Mouse (Mus musculus) heart, embryonic 13.5 days (tissue): ENCODE results near the gene Zfp654. TPM values are rescaled to one million over a fixed set of nuclear protein-coding genes. Genes with fewer than 3 reads are reported as not detected.

Experiments
- ATAC-seq: fragments of 200-750 bp; cut with Nextera tagmentation; 2 replicates; pipeline ENCODE4 v1.8.0; 2017; ENCODE audit warnings: moderate TSS enrichment; ENCODE audit not compliant: insufficient number of reproducible peaks, low FRiP score, low TSS enrichment; ENCODE audit errors: extremely low read depth
- H3K27ac ChIP-seq: fragments of 300-500 bp; sonication (generic); replicated peaks from 2 replicates; pipeline ENCODE4 v1.5.1; 2015; ENCODE audit warnings: moderate library complexity, mild to moderate bottlenecking, inconsistent platforms
- H3K27me3 ChIP-seq: fragments of 300-500 bp; sonication (generic); replicated peaks from 2 replicates; pipeline ENCODE4 v1.6.1; 2015; ENCODE audit warnings: mild to moderate bottlenecking, inconsistent platforms
- H3K36me3 ChIP-seq: fragments of 300-500 bp; sonication (generic); 2 replicates; pipeline ENCODE4 v1.6.1; 2015; ENCODE audit warnings: mild to moderate bottlenecking, inconsistent platforms
- H3K4me1 ChIP-seq: fragments of 300-500 bp; sonication (generic); 2 replicates; pipeline ENCODE4 v1.6.1; 2015; ENCODE audit warnings: inconsistent platforms
- H3K4me2 ChIP-seq: fragments of 300-500 bp; sonication (generic); 2 replicates; pipeline ENCODE4 v1.6.1; 2015; ENCODE audit warnings: inconsistent platforms, mild to moderate bottlenecking, moderate library complexity
- H3K4me3 ChIP-seq: fragments of 300-500 bp; sonication (generic); 2 replicates; pipeline ENCODE4 v1.5.1; 2015; ENCODE audit warnings: moderate library complexity, mild to moderate bottlenecking, inconsistent platforms
- H3K9ac ChIP-seq: fragments of 300-500 bp; sonication (generic); 2 replicates; pipeline ENCODE4 v1.6.1; 2015; ENCODE audit warnings: inconsistent platforms, mild to moderate bottlenecking, moderate library complexity
- H3K9me3 ChIP-seq: fragments of 300-500 bp; sonication (generic); 2 replicates; pipeline ENCODE4 v1.6.1; 2016; ENCODE audit warnings: inconsistent platforms
- WGBS: fragments of 180-500 bp; shearing (Covaris S2); methylation state at CpG from one replicate; pipeline ENCODE4 v1.1.7; 2015; ENCODE audit warnings: mixed read lengths; 5-methylcytosine and 5-hydroxymethylcytosine counted together
- polyA plus RNA-seq: library from polyadenylated mRNA; unstranded; fragments of >200 nt; fragmentation: Nextera tagmentation; extraction: Ambion mirVana; gene quantifications from 2 replicates; pipeline ENCODE4 v1.2.1, GENCODE M21; 2015

Gene Zfp654
- polyA plus RNA-seq, 1 experiment from 2014 or later = 5.1 TPM

- ATAC-seq = no peak
- no peaks in the 10 kb centered on the region for H3K4me1 ChIP-seq
- no peak overlapping the region for H3K4me2 ChIP-seq
- H3K9me3 ChIP-seq = no peaks in the 10 kb centered on the region
- peaks cover 20% of the 10 kb centered on the region for H3K36me3 ChIP-seq
- no peak overlapping the region for H3K4me3 ChIP-seq
- H3K9ac ChIP-seq = no peak overlapping the region
- no peaks in the 10 kb centered on the region for H3K27me3 ChIP-seq
- no peak overlapping the region for H3K27ac ChIP-seq
- WGBS = 92% methylated on average over 3 of the region's 3 CpGs
Measured at GRCm38 (mm10) chr16:64817094-64817765, 34.2 kb downstream of the Zfp654 start.

GRCm38 (mm10) chr16:64803041-64803440 lies 48.4 kb downstream of the Zfp654 start:
- 82% methylated on average over 3 of the region's 3 CpGs for WGBS
- Histone ChIP-seq H3K27me3 (no peaks in the 10 kb centered on the region), H3K4me1 (no peaks in the 10 kb centered on the region), H3K4me2 (no peak overlapping the region), H3K27ac (no peak overlapping the region), H3K9me3 (no peaks in the 10 kb centered on the region), H3K9ac (no peak overlapping the region), H3K4me3 (no peak overlapping the region), H3K36me3 (peaks cover 22% of the 10 kb centered on the region)
- ATAC-seq = no peak

- Histone ChIP-seq H3K4me1 (no peaks in the 10 kb centered on the region), H3K27me3 (no peaks in the 10 kb centered on the region), H3K9ac (no peak overlapping the region), H3K9me3 (no peaks in the 10 kb centered on the region), H3K27ac (no peak overlapping the region), H3K4me3 (no peak overlapping the region), H3K4me2 (no peak overlapping the region), H3K36me3 (peaks cover 22% of the 10 kb centered on the region)
- ATAC-seq = no peak
Measured at GRCm38 (mm10) chr16:64801638-64802037, 49.8 kb downstream of the Zfp654 start.

- WGBS = 89% methylated on average over 5 of the region's 5 CpGs
Measured at GRCm38 (mm10) chr16:64800393-64800792, 51.1 kb downstream of the Zfp654 start.

GRCm38 (mm10) chr16:64794802-64795201 lies 56.6 kb downstream of the Zfp654 start:
- H3K9ac ChIP-seq = no peak overlapping the region
- 90% methylated on average over 2 of the region's 2 CpGs for WGBS
- no peak overlapping the region for H3K27ac ChIP-seq
- H3K9me3 ChIP-seq = no peaks in the 10 kb centered on the region
- no peaks in the 10 kb centered on the region for H3K4me1 ChIP-seq
- H3K4me3 ChIP-seq = no peak overlapping the region
- no peaks in the 10 kb centered on the region for H3K27me3 ChIP-seq
- H3K4me2 ChIP-seq = no peak overlapping the region
- ATAC-seq = no peak
- peaks cover 6% of the 10 kb centered on the region for H3K36me3 ChIP-seq

More at GRCm38 (mm10) chr16:64800393-64800792, 51.1 kb downstream of the Zfp654 start:
- Histone ChIP-seq H3K4me3 (no peak overlapping the region), H3K9me3 (no peaks in the 10 kb centered on the region), H3K36me3 (peaks cover 15% of the 10 kb centered on the region), H3K9ac (no peak overlapping the region), H3K27me3 (no peaks in the 10 kb centered on the region), H3K4me1 (no peaks in the 10 kb centered on the region), H3K27ac (no peak overlapping the region), H3K4me2 (no peak overlapping the region)
- no peak for ATAC-seq

- Histone ChIP-seq H3K9me3 (no peaks in the 10 kb centered on the region), H3K27ac (no peak overlapping the region), H3K36me3 (peaks cover 28% of the 10 kb centered on the region), H3K4me1 (no peaks in the 10 kb centered on the region), H3K9ac (no peak overlapping the region), H3K27me3 (no peaks in the 10 kb centered on the region), H3K4me2 (no peak overlapping the region), H3K4me3 (no peak overlapping the region)
- ATAC-seq = no peak
- WGBS = 95% methylated on average over 3 of the region's 3 CpGs
Measured at GRCm38 (mm10) chr16:64789706-64790105, 61.7 kb downstream of the Zfp654 start.

- Histone ChIP-seq H3K27ac (no peak overlapping the region), H3K4me2 (no peak overlapping the region), H3K4me3 (no peak overlapping the region), H3K9me3 (no peaks in the 10 kb centered on the region), H3K36me3 (peaks cover 10% of the 10 kb centered on the region), H3K4me1 (no peaks in the 10 kb centered on the region), H3K9ac (no peak overlapping the region), H3K27me3 (0 out of 2 replicates have a peak, but pooled peaks cover 5% of the 10 kb centered on the region)
- 71% methylated on average over 1 of the region's 1 CpGs for WGBS
- ATAC-seq = no peak
Measured at GRCm38 (mm10) chr16:64775516-64775915, 75.9 kb downstream of the Zfp654 start.

GRCm38 (mm10) chr16:64771431-64771818 lies 80.0 kb downstream of the Zfp654 start:
- Histone ChIP-seq H3K4me2 (peak overlapping the region; percentile 74), H3K36me3 (peaks cover 9% of the 10 kb centered on the region), H3K27me3 (0 out of 2 replicates have a peak, but pooled peaks cover 5% of the 10 kb centered on the region), H3K9me3 (no peaks in the 10 kb centered on the region), H3K4me1 (peaks cover 9% of the 10 kb centered on the region), H3K9ac (no peak overlapping the region), H3K27ac (no peak overlapping the region), H3K4me3 (peak overlapping the region; percentile 92)
- ATAC-seq = no peak
- 76% methylated on average over 2 of the region's 2 CpGs for WGBS

GRCm38 (mm10) chr16:64770521-64771430 lies 80.7 kb downstream of the Zfp654 start, which contains the start of gene 4930453N24Rik:
TSS of gene 4930453N24Rik (minus strand) at chr16:64771161.
- ATAC-seq = peak; percentile 71; the same call in 1 of the 2 replicates
- Histone ChIP-seq H3K27ac (peak within 1 kb of the TSS; percentile 82), H3K9me3 (no peaks in the 10 kb centered on the region), H3K27me3 (0 out of 2 replicates have a peak, but pooled peaks cover 5% of the 10 kb centered on the region), H3K36me3 (peaks cover 15% of the 10 kb centered on the region), H3K4me2 (peak within 1 kb of the TSS; percentile 74), H3K9ac (peak within 1 kb of the TSS; percentile 96), H3K4me1 (peaks cover 9% of the 10 kb centered on the region), H3K4me3 (peak within 1 kb of the TSS; percentile 92)
- 2% methylated on average over 72 of the region's 72 CpGs for WGBS

- Histone ChIP-seq H3K27me3 (no peaks in the 10 kb centered on the region), H3K4me1 (peaks cover 9% of the 10 kb centered on the region), H3K4me3 (no peak overlapping the region), H3K9me3 (peaks cover 10% of the 10 kb centered on the region), H3K9ac (no peak overlapping the region), H3K36me3 (peaks cover 52% of the 10 kb centered on the region), H3K4me2 (no peak overlapping the region), H3K27ac (no peak overlapping the region)
- WGBS = 85% methylated on average over 8 of the region's 8 CpGs
- ATAC-seq = no peak
Measured at GRCm38 (mm10) chr16:64766696-64767300, 84.7 kb downstream of the Zfp654 start.

GRCm38 (mm10) chr16:64759245-64759626 lies 92.2 kb downstream of the Zfp654 start:
- H3K4me1 ChIP-seq = peaks cover 18% of the 10 kb centered on the region
- H3K27ac ChIP-seq = peak overlapping the region; percentile 56; the same call in 1 of the 2 replicates
- H3K36me3 ChIP-seq = peaks cover 28% of the 10 kb centered on the region
- 70% methylated on average over 1 of the region's 1 CpGs for WGBS
- no peak overlapping the region for H3K4me2 ChIP-seq
- H3K4me3 ChIP-seq = no peak overlapping the region
- no peak for ATAC-seq
- peaks cover 10% of the 10 kb centered on the region for H3K9me3 ChIP-seq
- no peak overlapping the region for H3K9ac ChIP-seq
- H3K27me3 ChIP-seq = no peaks in the 10 kb centered on the region
